Mouse (Mus musculus) lung, adult 2 months (tissue): Measurements from ENCODE around the gene Cnih2.

Experiments
- CTCF ChIP-seq: fragments of 200-500 bp; IDR thresholded peaks from 2 replicates; pipeline ENCODE4 v1.5.1; 2011; ENCODE audit warnings: mild to moderate bottlenecking, low read length, control low read depth; ENCODE audit not compliant: insufficient read depth
- POLR2A ChIP-seq: fragments of 200-500 bp; IDR thresholded peaks from 2 replicates; pipeline ENCODE4 v1.6.1; 2011; ENCODE audit warnings: low read depth, mild to moderate bottlenecking, control low read depth, low read length, borderline replicate concordance; ENCODE audit errors: extremely low read depth

DNA sequence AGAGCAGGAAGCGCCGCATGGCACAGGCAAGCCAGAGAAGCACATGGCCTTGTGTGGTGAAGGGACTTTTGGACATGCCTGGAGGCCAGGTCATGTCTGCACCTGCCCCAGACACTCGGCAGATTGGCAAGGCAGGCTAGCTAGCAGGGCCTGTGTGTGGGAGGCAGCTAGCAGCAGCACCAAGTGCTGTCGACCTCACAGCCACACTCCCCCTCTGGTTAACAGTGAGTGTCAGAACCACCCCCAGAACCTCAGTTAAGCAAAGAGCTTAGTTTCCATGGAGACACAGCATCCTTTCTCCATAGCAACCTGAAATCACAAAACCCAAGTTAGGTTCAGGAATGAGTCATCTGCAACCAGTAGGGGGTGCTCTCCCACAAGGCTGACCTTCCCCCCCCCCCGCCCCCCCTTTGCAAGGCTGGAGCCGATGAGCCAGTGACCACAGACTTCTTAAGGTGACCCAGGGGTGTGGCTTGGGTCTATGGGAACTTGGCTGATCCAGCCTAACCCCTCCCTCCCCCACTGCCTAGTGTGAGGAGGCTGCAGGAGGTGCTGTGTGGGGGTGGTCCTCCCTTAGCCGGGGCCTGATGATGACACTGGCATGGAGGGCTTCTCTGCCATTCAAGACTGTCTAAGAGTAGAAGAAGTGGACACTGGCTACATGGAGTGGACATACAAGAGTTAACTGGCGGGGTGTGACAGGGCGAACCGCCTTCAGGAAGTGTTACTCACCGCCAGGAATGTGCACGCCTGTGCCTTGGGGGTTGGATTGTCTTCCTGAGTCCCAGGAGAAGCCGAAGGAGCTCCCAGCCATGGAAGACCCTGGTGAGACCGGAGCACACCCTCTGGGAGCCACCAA is 48.0 kb downstream of the Cnih2 start, which contains the start of gene Rin1:
- 0 out of 2 replicates have a peak, but pooled peaks have one; percentile 6 for TF ChIP-seq CTCF
- TF ChIP-seq POLR2A = 0 out of 2 replicates have a peak, but pooled peaks have one; percentile 34
